Mouse (Mus musculus): Measurements from ENCODE around the gene Gm28539. TPM values are rescaled to one million over a fixed set of nuclear protein-coding genes. Genes with fewer than 3 reads are reported as not detected.
A peak's percentile ranks its signal among the peaks of the same experiment; 100 is the strongest.

Gene Gm28539
- total and polyA plus RNA-seq, 3 experiments, result 2.9 to 13.9 TPM; not detected in 1

GRCm38 (mm10) chr16:18798841-18799240 lies 37.5 kb upstream of the Gm28539 start:
- Histone ChIP-seq H3K9ac (ENCODE audit: control insufficient read depth, low read depth, low read length, poor library complexity, severe bottlenecking) (no peak overlapping the region), H3K9me3 (replicated peaks; ENCODE audit: insufficient read depth, low read length) (no peaks in the 10 kb centered on the region), H3K27ac (ENCODE audit: control insufficient read depth, low read depth, low read length) (no peak overlapping the region), H3K27me3 (ENCODE audit: control insufficient read depth in 1 of 2, insufficient read depth in 2 of 2, low read length in 2 of 2) (no peaks in the 10 kb centered on the region), H3K36me3 (ENCODE audit: control insufficient read depth in 1 of 2, insufficient read depth in 2 of 2, low read length in 2 of 2) (peaks cover 0 to 12% of the 10 kb centered on the region in 2 experiments; a peak in 2 of 4 replicates), H3K4me1 (ENCODE audit: control insufficient read depth in 1 of 2, insufficient read depth in 2 of 2, low read length in 2 of 2) (no peaks in the 10 kb centered on the region), H3K4me3 (ENCODE audit: control insufficient read depth in 1 of 2, insufficient read depth in 1 of 2, low read depth in 2 of 2, low read length in 2 of 2) (no peak overlapping the region), H3K79me2 (ENCODE audit: control insufficient read depth, insufficient read depth, low read length, poor library complexity) (no peaks in the 10 kb centered on the region)
- peak; percentile 37 for TF ChIP-seq SMC3 (IDR thresholded peaks at IDR 0.05; ENCODE audit: low read depth, low read length)
- TF ChIP-seq MXI1 (IDR thresholded peaks at IDR 0.05; ENCODE audit: low read depth, low read length), result no peak
- no peak for TF ChIP-seq POLR2AphosphoS5 (IDR thresholded peaks at IDR 0.05; ENCODE audit: borderline replicate concordance, low read depth, low read length)
- TF ChIP-seq CTCF (IDR thresholded peaks at IDR 0.05 in 2 of 3, conservative IDR thresholded peaks at IDR 0.05 in 1 of 3; ENCODE audit: control insufficient read depth in 1 of 3, insufficient read depth in 1 of 3, low read depth in 2 of 3, low read length in 3 of 3, poor library complexity in 1 of 3, severe bottlenecking in 1 of 3), result peak; percentile 25 to 42 (median 31); a peak in 3 of 6 replicates
- TF ChIP-seq MYB (IDR thresholded peaks at IDR 0.05; ENCODE audit: low read depth, low read length), result no peak
- no peak for TF ChIP-seq POLR2AphosphoS2 (IDR thresholded peaks at IDR 0.05; ENCODE audit: low read length)
- TF ChIP-seq GABPA (IDR thresholded peaks at IDR 0.05; ENCODE audit: low read depth, low read length), result no peak
- no peak for TF ChIP-seq E2F4 (IDR thresholded peaks at IDR 0.05; ENCODE audit: borderline replicate concordance, low read depth, low read length)
- TF ChIP-seq EP300 (IDR thresholded peaks at IDR 0.05; ENCODE audit: low read depth in 1 of 2, low read length in 2 of 2), result no peak
- no peak for TF ChIP-seq JUND (IDR thresholded peaks at IDR 0.05; ENCODE audit: low read depth, low read length)
- no peak for TF ChIP-seq TCF12 (IDR thresholded peaks at IDR 0.05; ENCODE audit: low read depth, low read length)
- no peak for TF ChIP-seq ZMIZ1 (IDR thresholded peaks at IDR 0.05; ENCODE audit: low read depth, low read length)
- no peak for TF ChIP-seq ETS1 (IDR thresholded peaks at IDR 0.05; ENCODE audit: low read depth, low read length)
- TF ChIP-seq TAL1 (IDR thresholded peaks at IDR 0.05; ENCODE audit: low read length), result no peak
- no peak for TF ChIP-seq MYC (IDR thresholded peaks at IDR 0.05; ENCODE audit: low read depth, low read length)
- TF ChIP-seq NRF1 (IDR thresholded peaks at IDR 0.05; ENCODE audit: insufficient read depth, low read depth, low read length, poor library complexity, severe bottlenecking), result no peak
- no peak for TF ChIP-seq MAX (IDR thresholded peaks at IDR 0.05; ENCODE audit: low read length)
- no peak for TF ChIP-seq MEF2A (IDR thresholded peaks at IDR 0.05; ENCODE audit: extremely low read depth, insufficient replicate concordance, low read depth, low read length, poor library complexity, severe bottlenecking)
- no peak for TF ChIP-seq ZC3H11A (IDR thresholded peaks at IDR 0.05; ENCODE audit: low read depth, low read length)
- TF ChIP-seq RAD21 (IDR thresholded peaks at IDR 0.05; ENCODE audit: low read depth, low read length), result peak; percentile 24
- TF ChIP-seq KAT2A (conservative IDR thresholded peaks at IDR 0.05; ENCODE audit: low read depth, low read length), result no peak
- TF ChIP-seq ZKSCAN1 (IDR thresholded peaks at IDR 0.05; ENCODE audit: low read depth, low read length), result no peak
- DNase-seq (ENCODE audit: low read depth, low spot score), result no peak
